Mouse (Mus musculus) forebrain, postnatal 0 days (tissue): ENCODE data around the gene Zfp639. TPM values are rescaled to one million over a fixed set of nuclear protein-coding genes. Genes with fewer than 3 reads are reported as not detected.

Experiments used
- ATAC-seq: fragments of 200-750 bp; cut with Nextera tagmentation; 2 replicates; pipeline ENCODE4 v1.8.0; 2017; ENCODE audit warnings: mild to moderate bottlenecking, moderate library complexity
- DNase-seq: peaks from one replicate; pipeline ENCODE4 v3.0.0-alpha.2; 2015
- H3K27ac ChIP-seq: fragments of 300-500 bp; sonication (generic); 2 replicates; pipeline ENCODE4 v1.5.1; 2014; ENCODE audit warnings: low read depth, mild to moderate bottlenecking, antibody characterized with exemption, low read length, moderate library complexity, mixed read lengths
- H3K27me3 ChIP-seq: fragments of 300-500 bp; sonication (generic); 2 replicates; pipeline ENCODE4 v1.6.1; 2014; ENCODE audit warnings: mild to moderate bottlenecking, low read length, mixed read lengths; ENCODE audit not compliant: insufficient read depth
- H3K36me3 ChIP-seq: fragments of 300-500 bp; sonication (generic); 2 replicates; pipeline ENCODE4 v1.6.1; 2014; ENCODE audit warnings: mild to moderate bottlenecking, moderate library complexity; ENCODE audit not compliant: insufficient read depth
- H3K4me1 ChIP-seq: fragments of 300-500 bp; sonication (generic); 2 replicates; pipeline ENCODE4 v1.6.1; 2014; ENCODE audit warnings: antibody characterized with exemption; ENCODE audit not compliant: insufficient read depth
- H3K4me2 ChIP-seq: fragments of 300-500 bp; sonication (generic); 2 replicates; pipeline ENCODE4 v1.6.1; 2014; ENCODE audit warnings: low read depth, mild to moderate bottlenecking, moderate library complexity
- H3K4me3 ChIP-seq: fragments of 300-500 bp; sonication (generic); 2 replicates; pipeline ENCODE4 v1.5.1; 2014; ENCODE audit warnings: low read depth, low read length, mixed read lengths
- H3K9ac ChIP-seq: fragments of 300-500 bp; sonication (generic); 2 replicates; pipeline ENCODE4 v1.6.1; 2014; ENCODE audit warnings: mild to moderate bottlenecking
- H3K9me3 ChIP-seq: fragments of 300-500 bp; sonication (generic); 2 replicates; pipeline ENCODE4 v1.6.1; 2016; ENCODE audit warnings: low read length
- CTCF ChIP-seq: sonication (generic); IDR thresholded peaks from 2 replicates; pipeline ENCODE4 v1.5.1; 2016; ENCODE audit warnings: antibody characterized with exemption, control low read depth, low read depth
- WGBS: fragments of 180-500 bp; shearing (Covaris S2); extraction: QIAGEN DNeasy Blood & Tissue Kit; methylation state at CpG from one replicate; pipeline ENCODE4 v1.1.7; 2014; 5-methylcytosine and 5-hydroxymethylcytosine counted together
- polyA plus RNA-seq: library from polyadenylated mRNA; unstranded; fragments of >200 nt; fragmentation: Nextera tagmentation; extraction: Ambion mirVana; gene quantifications from 2 replicates; pipeline ENCODE4 v1.2.1, GENCODE M21; 2015
- total RNA-seq: library from RNA; depleted of rRNA; stranded (reverse); fragments of >200 nt; gene quantifications from 2 replicates; pipeline ENCODE4 v1.2.3, GENCODE M21; 2014

Zfp639 gene
- total and polyA plus RNA-seq, 2 experiments from 2014 or later, result 42.2 to 80.8 TPM

DNA sequence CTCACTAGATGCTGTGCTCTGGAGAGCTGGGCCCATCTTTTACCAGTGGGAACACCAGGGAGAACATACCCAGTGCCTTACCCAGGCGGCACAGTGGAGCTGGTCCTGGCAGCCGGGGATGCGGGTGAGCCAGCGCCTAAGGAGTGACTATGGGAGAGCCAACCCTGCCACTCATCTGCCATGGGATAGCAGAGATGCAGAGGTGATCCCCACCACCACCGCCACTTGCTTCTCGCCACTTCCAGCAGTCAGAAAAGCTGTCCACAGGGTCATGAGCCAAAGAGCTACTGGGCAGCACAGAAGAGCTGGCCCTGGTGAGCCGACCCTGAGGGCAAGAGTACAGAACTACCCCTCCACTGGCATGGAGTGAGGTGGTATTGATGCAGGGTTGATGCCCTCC is 30.1 kb upstream of the Zfp639 start:
- no peak for ATAC-seq
- no peak overlapping the region for H3K9ac ChIP-seq
- H3K4me3 ChIP-seq, result no peak overlapping the region
- no peaks in the 10 kb centered on the region for H3K4me1 ChIP-seq
- H3K27me3 ChIP-seq, result no peaks in the 10 kb centered on the region
- H3K4me2 ChIP-seq, result no peak overlapping the region
- no peak overlapping the region for H3K27ac ChIP-seq
- H3K36me3 ChIP-seq, result no peaks in the 10 kb centered on the region
- no peaks in the 10 kb centered on the region for H3K9me3 ChIP-seq
- DNase-seq, result no peak
- no peak for TF ChIP-seq CTCF
- 91% methylated on average over 7 of the region's 7 CpGs for WGBS

DNA sequence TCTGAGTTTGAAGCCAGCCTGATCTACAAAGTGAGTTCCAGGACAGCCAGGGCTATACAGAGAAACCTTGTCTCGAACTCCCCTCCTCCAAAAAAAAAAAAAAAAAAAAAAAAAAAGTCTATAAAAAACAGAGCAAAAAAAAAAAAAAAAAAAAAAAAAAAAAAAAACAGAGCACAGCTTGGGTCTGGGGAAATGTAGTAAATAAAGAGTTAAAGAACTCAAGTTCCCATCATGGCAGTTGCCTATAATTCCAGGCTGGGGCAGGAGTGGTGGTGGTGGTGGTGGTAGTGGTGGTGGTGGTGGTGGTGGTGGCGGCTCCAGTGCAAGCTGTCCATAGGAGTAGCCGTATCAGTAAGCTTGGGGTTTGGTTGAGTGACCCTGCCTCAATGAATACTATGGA is 27.0 kb upstream of the Zfp639 start:
- no peak for TF ChIP-seq CTCF
- Histone ChIP-seq H3K27ac (no peak overlapping the region), H3K4me2 (no peak overlapping the region), H3K9me3 (no peaks in the 10 kb centered on the region), H3K36me3 (no peaks in the 10 kb centered on the region), H3K4me3 (no peak overlapping the region), H3K9ac (no peak overlapping the region), H3K27me3 (no peaks in the 10 kb centered on the region), H3K4me1 (no peaks in the 10 kb centered on the region)
- 83% methylated on average over 3 of the region's 3 CpGs for WGBS
- ATAC-seq (no peak), DNase-seq (no peak)

DNA sequence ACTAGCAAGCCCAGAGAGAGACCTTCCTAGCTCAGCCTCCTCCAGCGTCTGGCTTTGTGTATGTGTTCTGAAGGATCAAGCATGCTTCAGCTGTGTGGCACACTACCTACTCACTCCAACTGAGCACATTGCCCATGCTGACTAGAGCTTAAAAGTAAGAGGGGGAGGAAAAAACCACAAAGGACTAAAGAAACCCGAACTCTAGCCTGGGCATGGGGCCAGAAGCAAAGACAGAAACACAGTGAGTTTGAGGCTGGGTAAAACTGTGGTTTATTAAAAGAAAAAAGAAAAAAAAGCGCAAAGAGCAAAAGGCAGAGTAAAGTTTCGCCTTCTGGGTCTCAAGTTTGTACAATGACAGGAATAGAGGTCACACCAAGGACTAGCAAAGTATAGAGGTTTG is 23.5 kb upstream of the Zfp639 start:
- no peak overlapping the region for H3K4me2 ChIP-seq
- no peaks in the 10 kb centered on the region for H3K27me3 ChIP-seq
- 73% methylated on average over 4 of the region's 4 CpGs for WGBS
- no peak for ATAC-seq
- H3K9ac ChIP-seq, result no peak overlapping the region
- no peaks in the 10 kb centered on the region for H3K36me3 ChIP-seq
- H3K9me3 ChIP-seq, result no peaks in the 10 kb centered on the region
- H3K4me3 ChIP-seq, result no peak overlapping the region
- H3K4me1 ChIP-seq, result no peaks in the 10 kb centered on the region
- no peak for TF ChIP-seq CTCF
- no peak for DNase-seq
- H3K27ac ChIP-seq, result no peak overlapping the region

DNA sequence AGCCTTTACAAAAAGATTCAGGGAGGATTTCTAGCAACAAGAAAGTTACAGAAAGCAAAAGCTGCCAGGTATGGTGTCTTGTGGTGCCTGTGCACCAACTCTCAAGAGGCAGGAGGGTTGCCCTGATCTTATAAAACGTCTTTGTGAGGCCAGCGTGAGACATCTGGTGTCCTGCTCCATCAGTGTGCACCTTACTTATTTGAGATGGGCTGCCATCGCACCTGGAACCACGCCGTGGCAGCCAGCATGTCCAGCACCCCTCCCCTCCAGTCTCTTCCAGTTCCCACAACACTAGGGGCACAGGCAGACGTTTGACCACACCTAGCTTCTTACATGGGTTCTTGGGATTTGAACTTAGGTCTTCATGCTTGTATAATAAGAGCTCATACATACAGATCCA is 21.9 kb upstream of the Zfp639 start:
- Histone ChIP-seq H3K27me3 (no peaks in the 10 kb centered on the region), H3K9me3 (no peaks in the 10 kb centered on the region), H3K4me1 (no peaks in the 10 kb centered on the region), H3K9ac (no peak overlapping the region), H3K36me3 (no peaks in the 10 kb centered on the region), H3K27ac (no peak overlapping the region), H3K4me2 (no peak overlapping the region), H3K4me3 (no peak overlapping the region)
- no peak for TF ChIP-seq CTCF
- DNase-seq (no peak), ATAC-seq (no peak)
- WGBS, result 85% methylated on average over 6 of the region's 6 CpGs

DNA sequence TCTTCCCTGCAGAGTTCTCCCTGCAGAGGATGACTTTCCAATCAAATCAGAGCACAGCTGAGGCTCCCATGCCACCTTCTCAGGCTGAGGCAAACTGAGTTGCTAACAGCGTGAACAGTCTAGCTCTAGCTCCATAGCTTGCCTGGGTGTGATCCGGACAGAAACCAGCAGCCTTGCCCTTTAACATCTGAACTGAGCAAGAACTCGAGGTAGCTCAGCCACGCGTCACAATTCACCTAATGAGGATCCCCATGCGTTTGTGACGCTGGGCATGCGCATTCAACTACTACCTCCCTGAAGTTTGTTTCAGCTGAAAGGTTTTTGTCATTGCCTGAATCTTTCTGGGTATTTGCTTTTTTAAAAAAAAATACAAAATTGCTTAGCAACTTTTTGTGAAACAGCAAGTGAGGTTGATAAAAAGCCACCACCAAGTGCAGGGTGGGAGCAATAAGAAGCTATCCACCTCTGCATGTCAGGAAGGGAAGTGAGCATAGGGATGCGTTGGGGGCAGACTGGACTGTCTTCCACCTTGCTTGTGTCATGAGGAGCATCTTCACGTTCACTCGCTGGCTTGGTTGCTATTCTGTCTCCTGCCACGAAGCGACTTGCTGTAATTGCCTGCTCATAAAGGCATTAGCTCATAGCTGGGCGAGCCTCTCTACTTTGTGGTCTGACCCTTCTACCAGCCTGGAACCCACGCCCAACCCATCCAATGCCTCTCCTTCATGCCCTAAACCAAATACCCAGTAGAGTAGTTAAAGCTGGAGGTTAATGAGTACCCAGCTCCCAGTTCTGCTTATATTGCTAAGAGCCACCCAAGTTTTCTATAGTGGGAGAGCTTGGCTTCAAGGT is 19.8 kb upstream of the Zfp639 start:
- 82% methylated on average over 15 of the region's 15 CpGs for WGBS
- Histone ChIP-seq H3K4me3 (no peak overlapping the region), H3K4me1 (no peaks in the 10 kb centered on the region), H3K9me3 (no peaks in the 10 kb centered on the region), H3K27me3 (no peaks in the 10 kb centered on the region), H3K36me3 (no peaks in the 10 kb centered on the region), H3K9ac (no peak overlapping the region), H3K27ac (no peak overlapping the region), H3K4me2 (no peak overlapping the region)
- TF ChIP-seq CTCF, result no peak
- DNase-seq (no peak), ATAC-seq (no peak)

DNA sequence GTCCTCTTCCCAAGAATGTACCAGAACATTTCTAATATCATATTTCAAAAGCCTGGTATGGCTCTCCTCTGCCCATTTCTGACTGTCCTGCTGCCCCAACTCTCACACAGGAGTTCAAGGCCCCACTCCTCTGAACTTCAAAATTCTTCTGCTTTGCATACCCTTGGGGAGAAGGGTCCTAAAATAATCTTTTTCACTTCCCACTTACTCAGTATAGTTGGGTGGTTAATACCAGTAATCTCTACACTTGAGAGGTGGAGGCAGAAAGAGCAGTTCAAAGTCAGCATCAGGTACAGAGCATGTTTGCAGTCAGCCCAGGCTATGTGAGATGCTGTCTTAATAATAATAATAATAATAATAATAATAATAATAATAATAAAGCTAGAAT is 19.1 kb upstream of the Zfp639 start:
- H3K4me2 ChIP-seq, result no peak overlapping the region
- TF ChIP-seq CTCF, result no peak
- H3K4me3 ChIP-seq, result no peak overlapping the region
- no peak for DNase-seq
- no peak for ATAC-seq
- H3K27me3 ChIP-seq, result no peaks in the 10 kb centered on the region
- no peaks in the 10 kb centered on the region for H3K4me1 ChIP-seq
- no peak overlapping the region for H3K27ac ChIP-seq
- H3K36me3 ChIP-seq, result no peaks in the 10 kb centered on the region
- no peaks in the 10 kb centered on the region for H3K9me3 ChIP-seq
- no peak overlapping the region for H3K9ac ChIP-seq

DNA sequence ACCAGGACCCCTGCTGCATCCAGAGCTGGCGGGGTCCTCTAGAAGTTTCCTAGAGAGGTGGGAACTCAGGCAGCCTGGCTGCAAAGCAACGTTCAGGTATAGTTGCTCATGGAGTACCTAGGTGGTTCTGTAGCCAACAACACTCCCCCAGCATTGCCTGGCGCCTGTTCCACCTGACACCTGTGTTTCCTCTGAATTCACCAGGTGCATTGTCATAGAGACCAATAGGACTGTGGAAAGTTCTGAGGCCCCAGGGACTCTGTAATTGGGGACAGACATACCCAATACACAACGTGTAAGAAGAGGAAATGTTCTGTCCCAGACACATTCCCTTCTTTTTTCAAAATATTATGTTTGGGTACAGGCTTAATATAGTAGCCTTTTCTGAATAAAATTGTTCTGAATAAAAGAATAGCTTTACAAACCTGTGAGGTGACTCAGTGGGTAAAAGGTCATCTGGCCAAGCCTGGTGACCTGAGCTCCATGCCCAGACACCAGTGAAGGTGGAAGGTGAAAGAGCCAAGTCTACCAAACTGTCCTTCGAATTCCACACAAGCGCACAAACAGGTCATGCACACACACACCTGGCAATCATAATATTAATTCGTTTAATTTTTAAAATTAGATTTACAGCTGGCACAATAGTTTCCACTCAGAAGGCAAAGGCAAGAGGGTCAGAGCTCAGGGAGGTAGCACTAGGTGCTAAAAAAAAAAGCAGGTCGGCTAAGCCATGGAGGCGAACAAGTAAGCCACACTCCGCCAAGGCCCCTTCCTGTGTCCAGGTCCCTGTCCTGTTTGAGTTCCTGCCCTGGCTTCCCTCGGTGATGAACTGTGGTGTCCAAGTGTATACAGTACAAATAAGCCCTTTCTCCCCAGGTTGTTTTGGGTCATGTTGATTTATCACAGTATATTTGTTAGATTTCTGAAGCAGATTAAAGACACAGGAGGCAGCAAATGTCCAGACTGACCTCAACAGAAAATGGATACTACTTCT is 17.7 kb upstream of the Zfp639 start, which contains the start of gene Kcnmb3:
Gene Kcnmb3, minus strand, starts transcription at position 135 of the 994 bp plus-strand sequence.
- Histone ChIP-seq H3K4me1 (no peaks in the 10 kb centered on the region), H3K36me3 (no peaks in the 10 kb centered on the region), H3K4me2 (no peak within 1 kb of the TSS), H3K9ac (no peak within 1 kb of the TSS), H3K27ac (no peak within 1 kb of the TSS), H3K27me3 (no peaks in the 10 kb centered on the region), H3K4me3 (no peak within 1 kb of the TSS), H3K9me3 (no peaks in the 10 kb centered on the region)
- no peak for TF ChIP-seq CTCF
- no peak for ATAC-seq
- DNase-seq, result no peak
- 83% methylated on average over 11 of the region's 11 CpGs for WGBS
